Mouse (Mus musculus): ENCODE measurements around the gene Tet1. TPM values are rescaled to one million over a fixed set of nuclear protein-coding genes. Genes with fewer than 3 reads are reported as not detected.
"Not testable (repeated sequence)": the region's sequence is repeated elsewhere in the genome, so short reads cannot be mapped to it uniquely, and the experiment has no call there.

The Tet1 gene
- total RNA-seq, 2 experiments from 2014 or later, result 11.0 to 12.7 TPM

DNA sequence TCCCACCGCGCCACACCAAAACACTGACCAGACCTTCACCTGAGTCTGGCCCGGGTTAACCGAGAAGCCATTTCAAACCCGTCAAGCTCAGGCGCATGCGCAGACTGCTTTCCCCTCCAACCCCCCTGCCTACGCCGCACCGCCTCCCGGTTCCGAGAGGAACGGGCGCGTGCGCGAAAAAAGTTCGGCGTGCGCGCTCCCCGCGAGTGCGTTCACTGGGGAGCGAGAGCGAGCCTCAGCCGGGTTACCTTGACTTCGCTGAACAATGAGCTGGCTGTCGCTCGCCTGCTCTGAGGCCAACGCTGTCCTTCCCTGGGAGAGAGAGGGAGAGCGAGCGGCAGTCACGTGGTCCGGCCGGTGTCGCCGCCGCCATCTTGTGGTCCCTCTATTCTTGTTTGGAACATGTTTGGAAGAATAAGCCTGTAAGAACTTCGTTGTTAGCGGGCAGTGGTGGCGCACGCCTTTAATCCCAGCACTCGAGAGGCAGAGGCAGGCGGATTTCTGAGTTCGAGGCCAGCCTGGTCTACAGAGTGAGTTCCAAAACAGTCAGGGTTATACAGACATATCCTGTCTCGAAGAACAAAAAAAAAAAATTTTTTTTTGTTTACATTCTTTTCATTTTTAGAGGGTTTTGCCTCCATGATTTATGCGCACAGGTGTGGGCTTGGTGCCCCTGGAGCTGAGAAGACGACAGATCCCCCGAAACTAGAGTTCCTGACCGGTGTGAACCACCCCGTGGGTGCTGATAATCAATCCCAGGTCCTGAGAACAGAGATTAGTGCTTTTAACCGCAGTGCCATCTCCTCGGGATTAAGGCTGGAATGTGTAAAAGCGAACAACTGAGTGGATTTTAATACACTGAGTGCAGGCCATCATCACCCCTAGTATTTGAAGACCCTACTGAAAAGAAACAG, 116.4 kb downstream of the Tet1 start, which contains the start of gene Ccar1:
TSS of gene Ccar1 (minus strand) at position 110 of the 914 bp plus-strand sequence.
- intact Hi-C loops (cut with DNase I), result loop anchor here (5.0 kb wide), 1 partner anchor 140 kb away; the partner anchor contains the start of gene Ddx50
- DNase-seq (ENCODE audit: low spot score), result peak; percentile 97

DNA sequence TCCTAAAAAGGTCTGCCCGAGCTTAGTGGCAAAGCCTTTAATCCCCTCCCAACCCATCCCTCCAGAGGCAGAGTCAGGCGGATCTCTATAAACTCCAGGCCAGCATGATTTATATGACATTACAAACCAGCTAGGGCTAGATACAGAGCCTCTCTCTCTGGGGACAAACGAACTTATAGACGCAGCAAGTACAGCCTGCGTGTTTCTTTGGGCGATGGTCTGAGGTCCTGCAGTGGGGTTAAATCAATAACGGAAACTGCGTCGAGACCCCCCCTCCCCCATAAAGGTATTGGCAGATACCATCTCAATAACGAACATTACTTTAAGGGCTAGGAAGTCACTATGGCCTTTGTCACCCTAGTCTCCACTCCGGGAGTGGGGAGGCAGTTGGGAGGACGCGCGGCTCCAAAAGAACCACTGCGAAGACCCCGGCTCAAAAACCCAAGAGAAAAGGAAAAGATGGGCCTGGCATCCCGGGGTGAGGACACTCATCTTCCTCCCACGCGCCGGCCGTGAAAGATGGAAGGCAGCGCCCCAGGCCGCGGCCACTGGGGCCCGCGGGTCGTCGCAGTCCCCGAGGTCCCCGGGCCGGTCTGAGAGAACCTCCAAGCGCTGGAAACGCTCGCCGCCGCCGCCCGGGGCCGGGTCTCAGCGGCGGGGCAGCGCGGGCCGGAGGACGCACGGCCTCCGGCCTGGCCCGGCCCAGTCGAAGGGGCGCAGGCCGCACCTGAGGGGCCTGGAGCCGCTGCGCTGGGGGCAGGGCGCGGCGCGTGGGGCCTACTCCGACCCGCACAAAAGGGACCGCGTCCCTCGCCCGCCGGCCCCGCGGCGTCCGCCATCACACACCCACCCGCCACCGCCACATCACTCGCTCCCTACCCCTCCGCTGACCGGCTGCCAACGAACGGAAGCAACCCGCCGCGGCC, 117.3 kb downstream of the Tet1 start:
- no peak for DNase-seq (ENCODE audit: low spot score)
- intact Hi-C loops (cut with DNase I), result loop anchor here (5.0 kb wide), 1 partner anchor 139 kb away; the partner anchor contains the start of gene Ddx50

- DNase-seq (ENCODE audit: low spot score); intact Hi-C loops (cut with DNase I): not testable (repeated sequence)
Observed at GRCm38 (mm10) chr10:62781776-62782175, 127.0 kb downstream of the Tet1 start.

Other genes starting within 250 kb of the Tet1 start
- gene Stox1, start 182.9 kb downstream of the Tet1 start, total RNA-seq (2021), result under 1 TPM; 0.70 to 0.89 TPM
- 10 to 100 TPM; 48.4 to 56.3 TPM for gene Ccar1, start 116.7 kb downstream of the Tet1 start, total RNA-seq (2021)
- gene Slc25a16, start 11.6 kb upstream of the Tet1 start, total RNA-seq (2021), result 10 to 100 TPM; 23.0 to 23.2 TPM
- gene Dna2, start 38.0 kb upstream of the Tet1 start, total RNA-seq (2021), result under 1 TPM; 0.75 TPM
- 10 to 100 TPM in 1 of 2 experiments, 1 to 10 TPM in 1; 9.7 to 10.9 TPM for gene Rufy2, start 71.2 kb upstream of the Tet1 start, total RNA-seq (2021)
- 10 to 100 TPM; 30.7 to 32.3 TPM for gene Hnrnph3, start 115.2 kb upstream of the Tet1 start, total RNA-seq (2021)
- gene Pbld2, start 115.3 kb upstream of the Tet1 start, total RNA-seq (2021), result 1 to 10 TPM; 7.0 to 8.0 TPM
- gene Pbld1, start 151.2 kb upstream of the Tet1 start, total RNA-seq (2021), result 1 to 10 TPM; 1.1 to 1.4 TPM
- not detected for gene Atoh7, start 190.7 kb upstream of the Tet1 start, total RNA-seq (2021)